Mouse (Mus musculus): ENCODE data around the gene Arpc3.
"Not testable (repeated sequence)": the region's sequence is repeated elsewhere in the genome, so short reads cannot be mapped to it uniquely, and the experiment has no call there.

Gene Arpc3

GRCm38 (mm10) chr5:122396791-122397190 is 5.1 kb downstream of the Arpc3 start:
- no peak for ATAC-seq (ENCODE audit: insufficient number of reproducible peaks, low FRiP score, low TSS enrichment)

GRCm38 (mm10) chr5:122397495-122397894 is 5.8 kb downstream of the Arpc3 start:
- no peak for ATAC-seq (ENCODE audit: insufficient number of reproducible peaks, low FRiP score, low TSS enrichment)

- no peak for ATAC-seq (ENCODE audit: insufficient number of reproducible peaks, low FRiP score, low TSS enrichment)
Measured at GRCm38 (mm10) chr5:122399871-122400270, 8.2 kb downstream of the Arpc3 start.

GRCm38 (mm10) chr5:122400628-122401302 is 9.1 kb downstream of the Arpc3 start:
- no peak for ATAC-seq (ENCODE audit: insufficient number of reproducible peaks, low FRiP score, low TSS enrichment)

GRCm38 (mm10) chr5:122401303-122401640 is 9.6 kb downstream of the Arpc3 start:
- peak; percentile 49; the same call in 1 of the 2 replicates for ATAC-seq (ENCODE audit: insufficient number of reproducible peaks, low FRiP score, low TSS enrichment)

- ATAC-seq (ENCODE audit: insufficient number of reproducible peaks, low FRiP score, low TSS enrichment), result no peak
Measured at GRCm38 (mm10) chr5:122402160-122402559, 10.5 kb downstream of the Arpc3 start.

- 0 out of 2 replicates have a peak, but pooled peaks have one; percentile 36 for ATAC-seq (ENCODE audit: insufficient number of reproducible peaks, low FRiP score, low TSS enrichment)
Measured at GRCm38 (mm10) chr5:122402772-122403171, 11.1 kb downstream of the Arpc3 start.

- no peak for ATAC-seq (ENCODE audit: insufficient number of reproducible peaks, low FRiP score, low TSS enrichment)
Measured at GRCm38 (mm10) chr5:122403362-122403761, 11.7 kb downstream of the Arpc3 start.

GRCm38 (mm10) chr5:122405537-122405936 is 13.9 kb downstream of the Arpc3 start:
- no peak for ATAC-seq (ENCODE audit: insufficient number of reproducible peaks, low FRiP score, low TSS enrichment)

- no peak for ATAC-seq (ENCODE audit: insufficient number of reproducible peaks, low FRiP score, low TSS enrichment)
Measured at GRCm38 (mm10) chr5:122409692-122410645, 18.3 kb downstream of the Arpc3 start.

GRCm38 (mm10) chr5:122411892-122412291 is 20.2 kb downstream of the Arpc3 start:
- no peak for ATAC-seq (ENCODE audit: insufficient number of reproducible peaks, low FRiP score, low TSS enrichment)

- ATAC-seq (ENCODE audit: insufficient number of reproducible peaks, low FRiP score, low TSS enrichment), result no peak
Measured at GRCm38 (mm10) chr5:122412826-122413225, 21.1 kb downstream of the Arpc3 start.

- ATAC-seq (ENCODE audit: insufficient number of reproducible peaks, low FRiP score, low TSS enrichment), result no peak
Measured at GRCm38 (mm10) chr5:122414351-122414750, 22.7 kb downstream of the Arpc3 start.

- ATAC-seq (ENCODE audit: insufficient number of reproducible peaks, low FRiP score, low TSS enrichment), result no peak
Measured at GRCm38 (mm10) chr5:122415465-122415864, 23.8 kb downstream of the Arpc3 start.

GRCm38 (mm10) chr5:122420676-122421075 is 29.0 kb downstream of the Arpc3 start:
- ATAC-seq (ENCODE audit: insufficient number of reproducible peaks, low FRiP score, low TSS enrichment), result not testable (repeated sequence)

- ATAC-seq (ENCODE audit: insufficient number of reproducible peaks, low FRiP score, low TSS enrichment), result peak; percentile 15; the same call in 1 of the 2 replicates
Measured at GRCm38 (mm10) chr5:122421271-122422068, 29.8 kb downstream of the Arpc3 start, which contains the start of gene Anapc7. TSS of gene Anapc7 (plus strand) at chr5:122421693.

GRCm38 (mm10) chr5:122422071-122422964 is 30.6 kb downstream of the Arpc3 start:
- ATAC-seq (ENCODE audit: insufficient number of reproducible peaks, low FRiP score, low TSS enrichment), result peak; percentile 83; the same call in 1 of the 2 replicates

- no peak for ATAC-seq (ENCODE audit: insufficient number of reproducible peaks, low FRiP score, low TSS enrichment)
Measured at GRCm38 (mm10) chr5:122423083-122423482, 31.4 kb downstream of the Arpc3 start.

GRCm38 (mm10) chr5:122425550-122425949 is 33.9 kb downstream of the Arpc3 start:
- ATAC-seq (ENCODE audit: insufficient number of reproducible peaks, low FRiP score, low TSS enrichment), result no peak

All from cerebellum, adult (tissue).